Mouse (Mus musculus): Measurements from ENCODE around the gene Rnf10. TPM values are rescaled to one million over a fixed set of nuclear protein-coding genes. Genes with fewer than 3 reads are reported as not detected.

The Rnf10 gene
- total RNA-seq, 2 experiments from 2014 or later = 238 to 248 TPM

GRCm38 (mm10) chr5:115300035-115300744 is 27.5 kb upstream of the Rnf10 start:
- TF ChIP-seq CTCF (conservative IDR thresholded peaks at IDR 0.05) = peak; percentile 47
- H3K4me3 ChIP-seq = peak overlapping the region; percentile 77
- DNase-seq (ENCODE audit: low spot score in 2 of 2) = peak; percentile 53 to 65
- peak overlapping the region; percentile 93 for H3K27ac ChIP-seq

DNA sequence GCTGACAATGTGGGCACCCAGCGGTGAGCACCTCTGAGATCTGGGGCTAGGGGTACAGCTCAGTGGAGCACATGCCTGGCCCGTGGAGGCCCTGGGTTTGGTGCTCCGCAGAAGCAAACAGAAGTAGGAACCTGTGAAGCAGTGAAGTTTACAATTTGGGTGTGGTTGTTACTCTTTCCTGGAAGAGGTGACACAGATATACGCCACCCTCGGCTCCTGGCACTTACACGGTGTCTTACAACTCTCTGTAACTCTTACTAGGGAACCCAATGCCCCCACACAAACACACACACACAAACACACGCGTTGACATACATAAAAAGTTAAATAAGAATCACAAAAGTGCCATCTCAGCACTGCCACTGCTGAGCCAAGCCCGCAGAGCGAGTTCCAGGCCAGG is 23.6 kb upstream of the Rnf10 start:
- H3K27ac ChIP-seq = no peak overlapping the region; the same call in 1 of the 2 replicates
- no peak for DNase-seq (ENCODE audit: low spot score in 2 of 2)
- H3K4me3 ChIP-seq = no peak overlapping the region
- no peak for TF ChIP-seq CTCF (conservative IDR thresholded peaks at IDR 0.05)

DNA sequence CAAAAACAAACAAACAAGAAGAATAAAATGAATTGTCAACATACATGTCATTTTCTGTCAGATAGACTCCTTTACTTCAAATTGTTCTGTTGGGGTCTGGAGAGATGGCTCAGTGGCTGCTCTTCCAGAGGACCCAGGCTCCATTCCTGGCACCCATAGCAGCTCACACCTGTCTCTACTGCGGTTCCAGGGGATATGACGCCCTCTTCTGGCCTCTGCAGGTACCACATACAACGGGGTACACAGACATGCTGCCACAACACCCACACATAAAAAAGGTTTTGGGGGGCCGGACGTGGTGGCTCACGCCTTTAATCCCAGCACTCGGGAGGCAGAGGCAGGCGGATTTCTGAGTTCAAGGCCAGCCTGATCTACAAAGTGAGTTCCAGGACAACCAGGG is 21.5 kb upstream of the Rnf10 start:
- Histone ChIP-seq H3K27ac (no peak overlapping the region), H3K4me3 (no peak overlapping the region)
- DNase-seq (ENCODE audit: low spot score in 2 of 2) = no peak
- TF ChIP-seq CTCF (conservative IDR thresholded peaks at IDR 0.05) = peak; percentile 57

- peak; percentile 51 for TF ChIP-seq CTCF (conservative IDR thresholded peaks at IDR 0.05)
- Histone ChIP-seq H3K4me3 (no peak overlapping the region), H3K27ac (no peak overlapping the region)
- DNase-seq (ENCODE audit: low spot score in 2 of 2) = no peak
Observed at GRCm38 (mm10) chr5:115284735-115285134, 12.0 kb upstream of the Rnf10 start.

DNA sequence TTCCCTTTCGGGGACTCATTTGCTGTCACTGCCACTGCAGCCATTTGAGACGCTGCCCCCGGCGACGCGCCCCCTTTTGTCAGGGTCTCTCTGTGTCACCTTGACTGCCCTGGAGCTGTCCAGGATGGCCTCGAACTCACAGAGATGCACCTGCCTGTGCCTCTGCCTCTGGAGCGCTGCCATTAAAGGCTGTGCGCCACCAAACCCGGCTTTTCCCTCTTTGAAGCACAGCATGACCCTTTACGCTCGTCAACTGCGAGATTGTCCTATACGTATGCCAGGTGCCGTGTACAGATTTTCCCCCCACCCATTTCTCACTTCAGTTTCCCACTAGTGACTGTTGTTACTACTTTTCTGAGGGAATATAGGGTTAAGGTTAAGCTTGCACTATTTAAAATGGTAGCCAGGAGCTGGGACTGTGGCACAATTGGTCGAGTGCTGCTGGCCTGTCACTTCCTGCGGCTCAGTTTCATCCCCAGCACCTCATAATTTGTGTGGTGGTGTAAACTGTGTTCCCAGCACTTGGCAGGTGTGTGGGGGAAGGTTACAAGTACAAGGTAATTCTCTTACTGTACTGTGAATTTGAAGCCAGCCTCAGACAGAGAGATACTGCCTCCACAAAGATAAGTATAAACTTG is 7.5 kb upstream of the Rnf10 start:
- peak overlapping the region; percentile 97 for H3K4me3 ChIP-seq
- DNase-seq (ENCODE audit: low spot score in 2 of 2) = no peak
- TF ChIP-seq CTCF (conservative IDR thresholded peaks at IDR 0.05) = no peak
- H3K27ac ChIP-seq = peak overlapping the region; percentile 86

DNA sequence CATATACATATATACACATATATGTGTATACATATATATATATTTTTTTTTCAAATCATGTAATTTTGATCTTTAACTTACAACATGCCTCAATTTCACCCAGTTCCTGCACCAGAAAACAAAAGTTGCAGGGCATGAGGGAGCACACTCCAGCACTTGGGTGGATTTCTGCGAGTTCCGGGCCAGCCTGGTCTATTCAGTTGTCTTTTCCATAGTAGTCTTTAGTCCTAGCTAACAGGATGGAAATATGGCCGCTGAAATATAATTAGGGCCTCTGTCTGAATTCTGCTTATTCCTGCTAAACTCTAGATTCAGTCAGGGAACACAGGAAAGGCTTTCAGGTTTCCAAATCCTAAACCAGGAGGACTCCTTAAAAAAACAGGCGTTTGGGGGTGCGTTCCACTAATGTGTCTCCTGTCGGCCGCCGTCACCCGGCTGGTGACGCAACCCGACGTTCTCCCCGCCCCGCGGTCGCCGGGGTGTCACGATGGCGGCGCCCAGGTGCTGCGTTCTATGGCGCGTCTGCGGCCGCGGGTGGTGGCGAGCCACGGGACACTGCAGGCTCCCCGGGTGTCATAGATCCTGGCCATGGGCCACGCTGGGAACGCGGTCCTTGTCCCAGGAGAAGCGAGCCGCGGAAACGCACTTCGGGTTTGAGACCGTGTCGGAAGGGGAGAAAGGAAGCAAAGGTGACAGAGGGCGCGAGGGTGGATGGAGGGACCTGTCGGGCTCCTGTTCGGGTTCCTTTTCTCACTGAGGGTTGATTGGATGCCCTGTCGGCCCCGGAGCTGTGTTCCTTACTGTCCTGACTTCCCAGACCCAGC is 6.7 kb upstream of the Rnf10 start, which contains the start of gene Coq5:
Coq5 (plus strand) TSS at position 441 of the 824 bp plus-strand sequence.
- no peak for TF ChIP-seq CTCF (conservative IDR thresholded peaks at IDR 0.05)
- peak within 1 kb of the TSS; percentile 97 for H3K4me3 ChIP-seq
- peak; percentile 81 to 93 for DNase-seq (ENCODE audit: low spot score in 2 of 2)
- H3K27ac ChIP-seq = peak within 1 kb of the TSS; percentile 86

- DNase-seq (ENCODE audit: low spot score in 2 of 2) = no peak
- H3K4me3 ChIP-seq = no peak overlapping the region
- no peak overlapping the region for H3K27ac ChIP-seq
- TF ChIP-seq CTCF (conservative IDR thresholded peaks at IDR 0.05) = no peak
Observed at GRCm38 (mm10) chr5:115278785-115279184, 6.1 kb upstream of the Rnf10 start.

GRCm38 (mm10) chr5:115278053-115278452 is 5.4 kb upstream of the Rnf10 start:
- H3K4me3 ChIP-seq = no peak overlapping the region
- no peak overlapping the region for H3K27ac ChIP-seq
- no peak for TF ChIP-seq CTCF (conservative IDR thresholded peaks at IDR 0.05)
- no peak for DNase-seq (ENCODE audit: low spot score in 2 of 2)

DNA sequence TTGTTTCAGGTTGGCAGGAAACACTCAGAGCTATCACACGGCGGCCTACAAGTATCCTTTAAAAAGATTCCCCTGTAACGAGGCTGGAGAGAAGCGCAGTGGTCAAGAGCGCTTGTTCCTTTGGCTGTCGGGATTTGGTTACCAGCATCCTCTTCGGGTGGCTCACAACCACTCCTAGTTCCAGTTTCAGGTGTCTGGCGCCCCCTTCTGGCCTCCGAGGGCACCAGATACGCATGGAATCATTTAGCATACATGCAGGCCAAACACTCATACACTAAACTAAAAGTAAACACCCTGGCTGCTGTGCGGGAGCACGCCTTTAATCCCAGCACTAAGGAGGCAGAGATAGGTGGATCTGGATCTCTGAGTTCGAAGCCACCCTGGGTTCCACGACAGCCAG is 3.3 kb upstream of the Rnf10 start:
- peak; percentile 63 for TF ChIP-seq CTCF (conservative IDR thresholded peaks at IDR 0.05)
- Histone ChIP-seq H3K27ac (no peak overlapping the region), H3K4me3 (no peak overlapping the region)
- no peak for DNase-seq (ENCODE audit: low spot score in 2 of 2)

DNA sequence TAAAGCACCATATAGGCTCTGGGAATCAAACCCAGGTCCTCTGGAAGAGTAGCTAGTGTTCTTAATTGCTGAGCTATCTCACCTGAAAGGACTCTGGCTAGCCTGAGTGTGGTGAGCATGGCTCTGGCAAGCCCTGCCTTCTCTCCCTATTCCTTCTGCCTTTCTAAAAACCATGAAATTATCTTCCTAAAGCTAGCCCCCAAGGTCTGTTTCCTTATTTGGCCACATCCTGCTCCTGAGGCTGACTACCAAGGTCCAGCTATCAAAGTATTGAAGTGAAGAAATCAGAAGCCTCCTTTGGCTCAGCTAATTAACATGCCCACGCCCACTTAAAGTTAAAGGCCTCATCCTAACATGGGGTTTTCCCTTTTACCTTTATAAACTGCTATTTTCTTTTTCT is 2.1 kb upstream of the Rnf10 start:
- Histone ChIP-seq H3K4me3 (no peak overlapping the region), H3K27ac (no peak overlapping the region)
- no peak for DNase-seq (ENCODE audit: low spot score in 2 of 2)
- TF ChIP-seq CTCF (conservative IDR thresholded peaks at IDR 0.05) = no peak

DNA sequence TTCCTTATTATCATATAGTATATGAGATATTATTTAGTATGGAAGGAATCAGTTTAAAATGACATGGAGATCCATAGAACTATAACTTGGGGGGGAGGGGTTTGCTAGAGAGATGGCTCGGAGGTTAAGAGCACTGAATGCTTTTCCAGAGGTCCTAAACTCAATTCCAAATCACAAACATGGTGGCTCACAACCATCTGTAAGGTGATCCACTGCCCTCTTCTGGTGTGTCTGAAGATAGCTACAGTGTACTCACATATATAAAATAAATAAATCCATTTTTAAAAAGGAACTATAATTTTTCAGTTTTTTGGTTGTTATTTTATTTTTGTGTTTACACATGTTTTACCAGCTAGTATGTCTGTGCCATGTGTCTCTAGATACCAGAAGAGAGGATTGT is 1.7 kb upstream of the Rnf10 start:
- no peak for DNase-seq (ENCODE audit: low spot score in 2 of 2)
- Histone ChIP-seq H3K27ac (no peak overlapping the region), H3K4me3 (no peak overlapping the region)

GRCm38 (mm10) chr5:115273549-115274135 is 944 bp upstream of the Rnf10 start:
- TF ChIP-seq CTCF (conservative IDR thresholded peaks at IDR 0.05) = no peak
- no peak overlapping the region for H3K4me3 ChIP-seq
- H3K27ac ChIP-seq = peak overlapping the region; percentile 96
- no peak for DNase-seq (ENCODE audit: low spot score in 2 of 2)

More for the DNA sequence above, 1.7 kb upstream of the Rnf10 start:
- peak; percentile 65 for TF ChIP-seq CTCF (conservative IDR thresholded peaks at IDR 0.05)

Data from layer of hippocampus, adult 2 months (tissue).